Mouse (Mus musculus) urinary bladder, postnatal 10 days (tissue): ENCODE data around the gene Vwa8.

ENCODE experiments used
- DNase-seq: peaks from one replicate; pipeline ENCODE4 v3.0.0; 2022; ENCODE audit warnings: low spot score

Vwa8 gene

DNA sequence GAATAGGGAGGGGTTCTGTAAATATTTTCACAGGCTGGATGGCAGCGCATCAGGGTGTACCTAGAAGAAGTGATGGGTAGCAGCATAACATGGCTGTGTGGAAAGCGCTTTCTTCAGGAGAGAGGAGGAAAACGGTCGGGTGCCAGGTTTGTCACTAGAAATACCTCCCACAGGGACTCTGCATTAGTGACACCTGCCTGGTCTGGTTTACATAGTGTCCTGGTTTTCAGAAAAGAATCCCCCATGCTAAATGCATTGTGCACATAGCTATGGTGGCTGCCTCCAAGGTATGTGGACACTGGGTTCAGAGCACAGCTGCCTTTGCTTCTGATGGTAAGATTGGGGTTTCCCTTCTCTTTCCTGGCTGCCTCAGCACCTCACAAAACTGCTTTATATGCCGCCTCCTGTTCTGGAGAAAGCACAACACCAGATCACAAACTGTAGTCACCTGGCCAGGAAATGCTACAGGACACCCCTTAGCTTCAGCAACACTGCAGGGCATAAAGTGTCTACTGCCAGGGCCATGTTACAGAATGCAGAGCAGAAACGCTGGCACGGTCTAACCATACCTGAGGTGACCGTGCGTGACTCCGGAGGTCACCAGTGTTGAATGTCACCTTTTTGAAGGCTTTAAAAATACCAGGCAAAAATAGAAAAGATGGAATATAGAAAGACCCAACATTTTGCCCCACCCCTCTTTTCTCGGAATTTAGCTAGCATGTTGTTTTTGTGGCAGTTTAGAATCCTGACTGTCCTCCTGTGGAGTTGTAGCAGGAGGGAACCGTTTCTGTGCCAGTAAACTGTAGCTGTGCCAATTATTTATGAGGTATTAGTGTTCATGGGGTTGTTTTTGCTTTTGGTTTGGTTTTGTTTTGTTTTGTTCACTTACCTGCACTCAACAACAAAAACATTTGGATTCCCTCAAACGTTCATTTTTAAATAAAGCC is 295.7 kb downstream of the Vwa8 start:
- no peak for DNase-seq

DNA sequence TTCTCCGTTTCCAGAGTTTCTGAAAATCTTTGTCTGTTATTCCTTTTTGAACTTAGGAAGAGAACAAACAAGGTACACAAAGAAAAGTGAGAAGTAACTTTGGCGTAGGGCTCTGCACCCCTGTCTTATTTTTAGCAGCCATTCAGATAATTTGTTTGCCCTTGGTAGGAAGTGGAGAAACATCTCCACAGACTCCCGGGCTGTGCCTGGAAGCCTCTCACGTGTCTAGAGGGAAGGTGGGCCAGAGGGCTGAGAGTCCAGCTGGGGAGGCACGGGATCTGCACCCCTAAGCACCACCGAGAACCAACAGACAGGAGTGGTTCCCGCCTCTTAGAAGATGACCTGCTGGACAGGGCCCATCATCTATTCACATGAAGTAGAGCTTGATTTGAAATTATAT is 302.9 kb downstream of the Vwa8 start:
- DNase-seq = no peak

DNA sequence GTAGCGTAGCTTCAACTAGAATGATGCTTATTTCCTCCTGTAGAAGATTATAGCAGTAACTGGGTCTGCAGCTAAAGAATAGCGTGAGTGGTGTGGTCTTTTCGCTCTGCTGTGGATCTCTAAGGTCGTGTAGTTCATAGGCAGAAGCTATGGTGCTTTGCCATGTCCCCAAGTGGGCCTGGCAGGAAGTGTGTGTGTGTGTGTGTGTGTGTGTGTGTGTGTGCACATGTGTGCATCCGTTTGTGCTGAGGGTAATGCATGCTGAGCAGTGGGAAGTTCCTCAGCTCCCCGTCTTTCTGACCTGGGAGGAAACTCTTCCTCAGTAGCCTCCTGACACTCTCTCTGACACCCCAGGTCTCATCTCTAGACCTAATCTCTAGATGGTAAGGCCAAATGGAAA is 305.0 kb downstream of the Vwa8 start:
- DNase-seq = no peak

DNA sequence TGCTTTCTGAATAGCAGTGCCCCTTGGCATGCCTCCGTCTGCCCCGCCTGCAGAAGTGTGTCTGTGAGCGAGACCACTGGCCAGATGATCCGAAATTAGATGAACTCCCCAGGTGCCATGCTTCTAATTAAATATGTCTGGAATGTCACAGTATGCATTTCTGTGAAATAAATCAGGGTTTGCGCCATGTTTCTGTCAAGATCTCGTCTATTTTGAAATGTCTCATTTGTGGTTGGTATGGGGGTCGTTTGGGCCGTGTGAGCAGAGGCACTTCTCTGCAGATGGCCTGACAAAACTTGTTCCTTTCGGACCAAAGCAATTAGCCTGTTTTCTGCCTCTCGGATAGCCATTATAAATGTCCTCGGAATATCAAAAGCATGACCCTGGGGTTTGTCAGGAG is 306.1 kb downstream of the Vwa8 start:
- no peak for DNase-seq

DNA sequence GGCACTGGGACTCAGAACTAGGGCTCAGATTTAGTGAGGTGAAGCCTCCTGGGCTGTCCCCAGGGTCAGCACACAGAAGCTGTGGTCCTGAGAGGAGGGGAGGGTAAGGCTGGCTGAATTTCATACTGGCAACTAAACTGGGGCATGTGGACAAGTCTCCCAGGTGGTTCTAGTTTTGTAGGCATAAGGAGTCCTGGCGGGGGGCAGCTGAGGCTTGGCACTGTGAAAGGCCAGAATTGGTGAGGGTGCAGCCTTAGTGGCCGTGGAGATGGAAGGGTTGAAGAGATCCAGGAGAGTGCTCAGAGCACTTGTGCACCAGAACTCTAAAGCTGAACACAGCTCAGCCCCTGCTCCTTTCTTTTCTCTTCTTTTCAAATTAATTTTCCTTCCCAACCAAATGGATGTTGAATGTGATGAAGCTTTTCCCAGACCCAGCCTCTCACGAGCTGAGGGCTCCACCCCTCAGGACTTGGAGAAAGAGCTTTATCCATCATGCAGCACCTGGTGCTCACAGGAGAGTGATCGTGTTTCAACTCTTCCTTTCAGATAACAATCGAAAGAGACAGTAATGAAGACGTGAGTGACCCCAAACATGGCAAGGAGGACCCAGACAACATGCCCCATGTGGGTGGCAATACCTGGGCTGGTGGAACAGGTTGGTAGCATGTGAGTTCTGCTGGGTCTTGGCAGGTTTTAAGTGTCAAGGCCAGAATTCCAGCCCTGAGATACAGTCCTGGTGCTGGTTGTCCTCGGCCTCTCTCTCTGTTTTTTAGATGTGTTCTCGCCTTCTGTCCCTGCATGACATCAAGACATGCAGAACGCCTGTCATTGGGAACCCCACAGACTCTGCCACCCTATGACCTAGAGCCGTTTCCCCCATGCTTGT is 307.9 kb downstream of the Vwa8 start:
- no peak for DNase-seq

- DNase-seq = no peak
Observed at GRCm38 (mm10) chr14:79157451-79158218, 308.8 kb downstream of the Vwa8 start.

- no peak for DNase-seq
Observed at GRCm38 (mm10) chr14:79158219-79158521, 309.3 kb downstream of the Vwa8 start.

DNA sequence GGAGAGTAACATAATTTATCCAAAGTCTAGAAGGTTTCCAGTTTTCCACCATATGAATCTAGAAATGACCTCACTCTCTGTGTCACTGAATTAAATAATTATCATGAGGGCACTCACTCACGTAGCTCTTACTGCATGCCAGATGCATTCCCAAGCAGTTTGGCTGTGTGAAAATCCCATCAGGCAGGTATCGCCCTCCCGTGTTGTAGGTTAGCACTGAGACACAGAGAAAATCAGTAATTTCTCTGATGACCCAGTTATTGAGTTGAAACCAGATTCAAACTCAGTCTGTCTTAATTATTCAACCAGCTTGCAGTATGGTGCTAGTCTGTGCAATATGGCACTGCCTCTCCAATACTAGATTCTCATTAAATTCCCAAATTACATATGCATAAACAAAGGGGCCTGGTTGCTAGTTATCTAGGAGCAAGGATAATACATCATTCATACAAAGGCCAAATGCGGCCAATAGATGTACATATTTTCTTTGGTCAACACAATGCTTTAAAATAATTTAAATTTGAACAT is 309.9 kb downstream of the Vwa8 start:
- no peak for DNase-seq

GRCm38 (mm10) chr14:79159451-79159850 is 310.6 kb downstream of the Vwa8 start:
- DNase-seq = no peak

GRCm38 (mm10) chr14:79160486-79160885 is 311.6 kb downstream of the Vwa8 start:
- DNase-seq = no peak

DNA sequence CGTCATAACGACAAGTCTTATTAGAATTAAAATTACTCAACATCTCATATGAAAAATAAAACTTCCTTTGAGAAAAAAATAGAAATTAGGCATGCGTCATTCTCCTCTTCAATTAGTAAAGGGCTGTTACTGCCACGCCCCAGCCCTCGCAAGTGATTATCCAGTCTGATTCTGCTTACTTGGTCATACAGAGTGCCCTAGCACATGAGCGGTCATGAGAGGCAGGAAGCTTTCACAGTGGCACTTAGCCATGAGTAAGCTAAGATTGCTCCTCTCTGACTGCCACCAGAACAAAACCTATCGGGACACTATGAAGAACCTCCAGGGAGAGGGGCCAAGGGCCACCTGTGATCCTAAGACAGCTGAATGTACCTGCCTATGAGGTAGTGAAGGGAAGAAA is 312.1 kb downstream of the Vwa8 start:
- no peak for DNase-seq

DNA sequence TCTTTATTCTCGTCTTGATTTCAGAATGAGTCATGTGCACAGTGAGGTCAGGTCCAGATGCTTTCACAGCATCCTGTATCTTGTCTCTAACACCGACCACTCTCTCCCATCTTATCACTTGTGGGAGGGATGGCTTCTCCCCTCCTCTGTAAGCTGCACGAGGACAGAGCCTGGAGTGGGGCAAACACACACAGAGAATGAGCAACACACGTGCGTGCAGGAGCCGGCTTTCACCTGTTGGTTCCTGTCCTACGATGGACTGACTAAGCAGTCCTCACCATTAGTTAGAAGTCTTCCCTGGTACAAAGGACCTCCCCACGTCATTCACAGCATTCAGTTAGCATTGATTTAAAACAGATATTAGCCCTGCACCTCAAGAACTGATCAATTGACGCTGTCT is 312.9 kb downstream of the Vwa8 start:
- no peak for DNase-seq

DNA sequence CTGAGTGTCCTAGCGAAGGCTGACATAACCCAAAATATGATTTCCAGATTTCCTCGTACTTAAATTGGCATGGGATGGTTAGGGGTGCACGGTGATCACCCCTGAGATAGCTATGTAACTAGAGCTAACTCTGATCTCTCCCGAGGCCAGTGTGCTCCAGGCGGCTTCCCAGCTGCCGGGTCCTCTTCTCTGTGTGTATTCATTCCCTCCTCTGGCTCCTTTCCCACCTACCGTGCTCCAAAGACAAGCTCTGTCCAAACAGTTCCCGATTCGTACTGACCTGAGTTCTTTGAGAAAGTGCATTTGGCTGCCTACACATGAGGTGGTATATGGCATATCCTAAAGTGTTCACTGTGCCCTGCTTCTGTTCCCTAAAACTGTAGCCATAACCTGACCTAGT is 313.8 kb downstream of the Vwa8 start:
- DNase-seq = no peak

GRCm38 (mm10) chr14:79164334-79164733 is 315.5 kb downstream of the Vwa8 start:
- no peak for DNase-seq

GRCm38 (mm10) chr14:79164925-79165324 is 316.1 kb downstream of the Vwa8 start:
- no peak for DNase-seq

DNA sequence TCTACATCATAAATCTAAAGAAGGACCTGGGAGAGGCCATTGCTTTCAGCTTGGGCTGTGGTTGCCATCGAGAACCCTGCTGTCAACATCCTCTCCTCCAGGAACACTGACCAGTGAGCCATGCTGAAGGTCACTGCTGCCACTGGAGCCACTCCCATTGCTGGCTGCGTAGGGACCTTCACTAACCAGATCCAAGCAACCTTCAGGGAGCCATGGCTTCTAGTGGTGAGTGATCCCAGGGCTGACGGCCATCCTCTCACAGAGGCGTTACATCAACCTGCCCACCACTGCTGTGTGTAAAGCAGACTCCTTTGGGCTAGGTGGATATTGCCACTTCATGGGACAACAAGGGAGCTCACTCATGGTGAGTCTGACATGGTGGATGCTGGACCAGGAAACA is 325.7 kb downstream of the Vwa8 start:
- no peak for DNase-seq

DNA sequence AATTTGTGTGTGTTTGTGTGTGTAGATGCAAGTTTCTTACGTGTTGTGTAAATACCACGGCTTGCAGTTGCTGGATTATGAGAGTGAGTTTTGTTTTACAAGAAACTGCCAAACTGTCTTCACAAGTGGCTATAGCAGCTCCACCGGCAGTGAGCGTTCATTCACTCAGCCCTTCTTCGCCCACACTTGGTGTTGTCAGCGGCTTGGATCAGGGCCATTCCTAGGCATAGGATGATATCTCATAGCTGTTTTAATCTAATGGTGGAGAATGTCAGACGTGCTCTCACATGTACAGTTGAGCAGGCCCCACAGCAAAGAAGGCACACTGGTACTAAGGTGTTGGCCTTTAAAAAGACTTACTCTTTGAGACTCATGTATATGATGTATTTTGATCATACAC is 328.9 kb downstream of the Vwa8 start:
- DNase-seq = no peak

DNA sequence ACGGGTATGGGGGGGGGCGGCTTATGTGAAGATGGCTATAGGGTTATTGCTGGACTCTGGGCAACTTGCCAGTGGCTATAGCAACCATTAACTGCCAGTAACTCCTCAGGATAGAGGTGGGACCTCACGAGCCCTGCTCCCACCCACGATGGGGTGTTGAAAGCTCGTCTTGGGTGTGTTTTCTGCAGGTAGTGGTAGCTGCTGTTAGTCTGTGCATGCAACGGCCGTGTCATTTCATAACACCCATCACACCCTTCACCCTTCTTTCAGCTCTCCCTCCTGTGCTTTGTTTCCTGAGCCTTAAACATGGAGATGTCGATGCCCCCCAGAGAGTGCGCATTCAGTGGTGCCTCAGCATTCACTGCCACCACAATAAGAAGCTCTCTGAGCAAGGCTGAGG is 329.4 kb downstream of the Vwa8 start:
- no peak for DNase-seq

DNA sequence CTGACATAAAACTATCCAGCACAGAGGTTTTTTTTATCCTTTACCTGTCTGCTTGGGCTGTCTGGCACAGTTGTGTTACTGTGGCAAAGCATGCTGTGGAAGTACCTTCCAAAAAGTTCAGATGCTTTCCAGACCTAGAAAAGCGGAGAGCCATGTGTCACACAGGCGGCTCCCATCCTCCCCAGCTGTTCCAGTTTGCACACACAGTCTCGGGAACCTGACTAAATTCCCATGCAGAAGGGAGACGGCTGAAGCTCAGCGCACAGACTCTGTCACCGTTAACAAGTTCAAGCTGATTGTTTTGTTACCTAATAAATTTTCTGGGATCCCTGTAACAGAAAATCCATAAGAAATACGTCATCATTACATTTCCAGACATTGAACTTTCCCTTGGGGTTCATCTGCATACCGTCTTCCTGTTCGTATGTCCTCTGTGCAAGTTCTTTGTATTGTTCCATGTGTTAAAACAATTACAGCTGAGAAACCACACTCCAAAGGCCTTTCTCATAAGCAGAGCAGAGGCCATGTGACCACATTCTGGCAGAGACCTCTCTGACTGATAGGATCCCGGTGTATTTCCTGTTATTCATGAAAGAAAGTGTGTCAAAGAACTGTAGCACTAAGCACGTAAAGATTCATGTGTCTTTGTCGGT is 331.4 kb downstream of the Vwa8 start:
- DNase-seq = no peak

GRCm38 (mm10) chr14:79181748-79182147 is 332.9 kb downstream of the Vwa8 start:
- DNase-seq = no peak

GRCm38 (mm10) chr14:79182801-79183200 is 333.9 kb downstream of the Vwa8 start:
- DNase-seq = no peak

DNA sequence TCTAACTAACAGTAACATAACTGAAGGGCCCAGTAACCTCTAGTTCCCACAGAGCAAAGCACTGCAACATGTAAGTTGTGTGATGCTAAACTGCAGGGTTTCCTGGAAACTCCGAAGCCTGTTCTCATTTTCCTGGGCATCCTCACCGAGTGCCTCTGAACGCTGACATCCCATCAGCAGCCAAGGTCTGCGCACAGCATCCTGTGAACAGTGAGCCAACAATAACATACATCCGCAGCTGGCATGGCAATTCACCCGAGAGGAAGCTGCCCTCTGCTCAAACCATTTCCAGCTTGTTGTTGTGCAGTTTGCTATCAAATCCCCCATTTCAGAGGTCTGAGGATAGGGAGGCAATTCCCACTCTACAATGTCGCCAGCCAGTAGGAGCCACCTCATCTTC is 334.4 kb downstream of the Vwa8 start:
- no peak for DNase-seq
